Mouse (Mus musculus) cerebellum, adult 11-12 months (tissue): ENCODE results near the gene Inafm2.

ENCODE experiments used
- DNase-seq: peaks from one replicate; pipeline ENCODE4 v3.0.0; 2022

The Inafm2 gene

GRCm38 (mm10) chr2:118745232-118745884, at the start of gene Inafm2:
Gene Inafm2 (plus strand): TSS chr2:118745758.
- DNase-seq: peak; percentile 95

DNA sequence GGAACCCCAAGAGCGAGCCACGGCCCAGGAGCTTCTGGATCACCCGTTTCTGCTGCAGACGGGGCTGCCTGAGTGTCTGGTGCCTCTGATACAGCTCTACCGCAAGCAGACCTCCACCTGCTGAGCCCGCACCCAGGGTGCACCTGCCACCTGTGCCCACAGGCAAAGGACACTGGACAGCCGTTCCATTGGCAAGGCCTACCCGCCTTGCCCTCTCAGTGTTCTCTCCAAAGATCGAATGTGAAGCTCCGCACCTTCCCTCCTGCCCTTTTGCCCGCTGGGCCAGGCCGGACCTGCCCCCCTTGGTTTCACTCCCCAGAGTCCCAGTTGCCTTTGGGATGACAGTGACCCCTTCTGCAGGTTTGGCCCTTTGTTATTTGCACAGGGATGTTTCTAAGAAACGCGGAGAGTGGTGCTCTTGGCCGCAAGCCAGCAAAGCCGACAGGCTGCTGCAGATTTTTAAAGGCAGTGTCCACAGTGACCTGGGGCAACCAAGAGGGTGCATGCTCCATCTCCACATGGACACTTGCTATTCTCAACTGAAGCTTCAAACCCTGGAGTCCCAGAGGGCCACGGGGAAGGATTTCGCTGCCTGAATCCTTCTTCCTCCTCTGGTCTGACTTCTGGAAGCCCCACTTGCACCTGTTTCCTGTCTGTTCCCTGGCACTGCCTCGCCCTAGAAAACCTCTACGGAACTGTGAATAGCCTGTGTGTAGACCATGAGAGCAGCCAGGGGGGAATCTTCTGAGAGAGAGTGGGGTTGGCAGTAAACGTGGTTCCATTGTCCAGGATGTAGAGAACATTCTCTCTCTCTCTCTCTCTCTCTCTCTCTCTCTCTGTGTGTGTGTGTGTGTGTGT, 48.9 kb upstream of the Inafm2 start:
- DNase-seq: no peak

- no peak for DNase-seq
Observed at GRCm38 (mm10) chr2:118697311-118697877, 48.2 kb upstream of the Inafm2 start.

- DNase-seq: no peak
Observed at GRCm38 (mm10) chr2:118697955-118698354, 47.6 kb upstream of the Inafm2 start.

DNA sequence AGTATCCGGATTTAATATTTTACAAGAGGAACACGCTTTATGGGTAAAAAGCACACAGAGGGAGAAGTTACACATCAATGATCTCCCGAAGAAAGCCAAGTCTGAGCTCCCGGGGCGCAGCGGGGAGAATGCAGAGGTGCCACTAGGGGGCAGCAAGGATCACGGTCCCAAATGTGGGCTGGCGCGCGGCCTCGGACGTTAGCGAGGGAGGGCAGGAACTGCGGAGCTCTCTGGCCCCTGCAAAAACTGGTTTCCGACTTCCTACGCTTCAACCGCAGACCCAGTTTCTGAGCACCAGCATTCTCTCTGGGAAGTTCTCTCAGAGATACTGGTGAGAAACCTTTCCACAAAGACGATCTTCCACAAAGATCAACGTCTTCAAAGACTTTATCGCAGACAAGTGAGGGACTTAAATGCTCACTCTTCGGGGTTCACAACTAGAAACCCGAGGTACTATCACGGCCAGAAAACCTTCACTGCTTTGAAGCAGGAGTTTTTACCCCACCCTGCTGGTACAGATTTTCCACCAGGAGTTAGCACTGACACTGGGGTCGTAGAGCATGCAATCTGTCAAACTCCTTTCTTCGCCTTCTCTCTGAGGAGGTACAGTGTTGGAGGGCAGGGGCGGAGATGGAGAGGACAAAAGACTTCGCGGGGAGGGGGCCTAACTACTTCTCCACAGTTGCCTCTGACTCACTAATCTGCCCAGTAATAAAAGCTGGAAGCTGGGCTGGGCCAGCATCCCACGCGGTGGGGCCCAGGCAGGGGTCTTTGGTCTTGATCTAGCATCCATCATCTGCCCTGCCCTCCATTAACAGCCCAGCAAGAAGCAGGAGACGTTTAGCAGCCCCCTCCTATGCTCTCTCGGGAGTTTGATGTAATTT, 45.1 kb upstream of the Inafm2 start:
- peak; percentile 45 for DNase-seq

DNA sequence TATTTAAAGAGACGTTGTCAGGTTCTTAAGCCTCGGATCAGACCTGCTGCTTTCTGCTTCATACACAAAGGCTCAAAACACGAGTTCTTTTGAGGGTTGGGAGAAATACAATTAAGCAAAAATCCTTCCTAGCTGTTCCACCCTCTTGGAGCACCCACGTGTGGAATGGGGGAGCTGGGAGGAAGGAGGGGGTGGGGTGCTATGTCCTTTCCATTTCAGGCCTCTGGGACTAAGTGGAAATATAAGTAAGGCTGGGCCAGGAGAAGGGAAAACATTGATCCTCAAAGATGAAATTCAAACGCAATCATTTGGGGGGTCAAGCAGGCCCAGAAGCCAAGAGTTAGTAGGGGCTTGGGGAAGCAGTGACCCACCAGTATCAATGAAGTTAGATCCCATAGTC, 44.4 kb upstream of the Inafm2 start:
- DNase-seq: no peak

- DNase-seq: no peak
Observed at GRCm38 (mm10) chr2:118701971-118702882, 43.3 kb upstream of the Inafm2 start.

DNA sequence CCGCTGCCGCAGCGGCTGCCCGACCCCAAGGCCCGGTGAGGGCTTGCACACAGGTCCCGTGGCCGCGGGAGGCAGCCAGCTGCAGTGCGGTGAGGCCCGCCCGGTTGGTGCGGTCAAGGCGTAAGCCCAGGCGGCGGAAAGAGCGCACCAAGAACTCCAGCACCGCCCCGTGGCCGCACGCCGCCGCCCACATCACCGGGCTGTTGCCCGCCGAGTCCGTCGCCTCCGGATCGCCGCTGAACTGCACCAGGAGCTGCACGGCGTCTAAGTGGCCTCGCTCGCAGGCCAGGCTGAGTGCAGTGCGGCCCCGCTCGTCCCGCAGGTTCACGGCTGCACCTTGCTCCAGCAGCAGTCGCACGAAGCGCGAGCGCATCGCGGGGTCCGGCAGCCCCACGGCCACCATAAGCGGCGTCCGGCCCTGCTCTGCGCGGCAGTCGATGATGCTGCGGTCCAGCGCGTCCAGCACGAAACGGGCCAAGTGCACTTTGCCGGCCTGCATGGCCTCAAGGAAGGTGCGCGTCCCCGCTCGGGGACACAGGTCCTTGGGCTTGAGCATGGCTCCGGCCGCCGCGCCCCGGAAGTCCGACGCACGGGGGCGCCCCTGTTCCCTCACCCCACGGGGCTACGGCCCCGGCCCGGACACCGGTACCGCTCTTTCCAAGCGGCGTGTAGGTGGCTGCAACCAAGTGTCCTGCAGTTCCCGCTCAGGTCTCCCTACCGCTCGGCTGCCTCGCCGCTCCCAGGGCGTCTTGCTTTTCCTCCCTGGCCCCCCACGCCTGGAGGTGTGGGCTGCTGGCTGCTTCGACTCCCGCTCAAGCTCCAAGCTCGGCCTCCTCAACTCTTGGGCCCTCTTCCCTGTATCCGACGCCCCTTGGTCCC, 42.4 kb upstream of the Inafm2 start:
- no peak for DNase-seq

DNA sequence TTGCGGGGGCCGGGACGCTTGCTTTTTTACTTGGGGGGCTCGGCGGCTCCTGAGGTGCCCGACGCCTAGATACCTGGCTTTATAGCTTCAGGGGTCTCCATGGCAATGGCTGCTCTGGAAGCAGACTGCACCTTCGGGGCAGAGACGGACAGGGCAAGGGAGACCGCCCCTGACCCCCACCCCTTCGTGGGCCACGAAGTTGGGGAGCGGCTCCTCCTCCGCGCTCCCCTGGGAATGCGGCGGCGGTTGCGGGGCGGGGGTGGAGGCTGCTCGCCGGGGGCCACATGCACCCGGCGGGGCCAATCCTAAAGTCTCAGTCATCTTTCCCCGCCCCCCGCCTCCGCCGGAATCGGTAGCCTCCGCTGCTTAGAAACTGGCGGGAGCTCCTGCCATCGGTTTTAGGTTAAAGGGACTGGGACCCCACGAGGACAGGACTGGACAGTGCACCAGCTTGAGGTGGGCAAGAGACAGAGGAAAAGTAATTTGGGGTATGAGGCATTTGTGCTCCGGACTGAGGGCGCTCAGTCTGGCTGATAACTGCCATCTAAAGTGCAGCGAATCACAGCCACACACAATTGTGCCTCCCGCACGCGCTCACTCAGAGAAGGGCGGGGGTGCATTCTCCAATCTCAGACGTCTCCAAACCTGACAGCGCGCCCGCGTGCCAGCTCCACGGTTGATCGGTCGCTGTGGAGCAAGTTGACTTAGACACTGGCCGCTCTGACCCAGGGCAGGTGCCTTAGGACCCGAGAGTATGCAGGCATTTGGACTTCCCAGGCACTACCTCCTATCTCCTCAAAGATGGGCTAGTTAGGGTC, 41.4 kb upstream of the Inafm2 start, which contains the start of gene Ankrd63:
Ankrd63 (minus strand) TSS at position 51 of the 818 bp plus-strand sequence.
- DNase-seq: no peak

GRCm38 (mm10) chr2:118706436-118706835, 39.1 kb upstream of the Inafm2 start:
- no peak for DNase-seq

DNA sequence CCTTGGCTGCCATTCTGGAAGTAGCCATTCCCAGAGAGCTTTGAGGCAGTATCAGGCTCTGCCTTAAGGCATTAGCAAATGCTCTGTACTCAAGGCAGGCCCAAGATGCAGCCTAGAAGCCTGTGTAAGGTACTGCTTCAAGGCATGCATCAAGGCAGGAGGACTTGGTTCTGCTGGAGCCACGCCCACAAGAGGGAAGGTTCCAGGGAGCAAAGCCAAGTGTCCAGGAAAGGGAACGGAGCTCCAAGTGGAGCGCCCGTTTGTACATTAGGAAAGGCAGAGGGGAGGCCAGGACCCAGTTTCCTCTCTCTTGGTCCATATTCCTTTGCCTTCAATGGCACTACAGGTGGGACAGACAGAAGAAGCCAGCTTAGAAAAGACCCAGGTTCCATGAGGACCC, 37.1 kb upstream of the Inafm2 start:
- DNase-seq: no peak

DNA sequence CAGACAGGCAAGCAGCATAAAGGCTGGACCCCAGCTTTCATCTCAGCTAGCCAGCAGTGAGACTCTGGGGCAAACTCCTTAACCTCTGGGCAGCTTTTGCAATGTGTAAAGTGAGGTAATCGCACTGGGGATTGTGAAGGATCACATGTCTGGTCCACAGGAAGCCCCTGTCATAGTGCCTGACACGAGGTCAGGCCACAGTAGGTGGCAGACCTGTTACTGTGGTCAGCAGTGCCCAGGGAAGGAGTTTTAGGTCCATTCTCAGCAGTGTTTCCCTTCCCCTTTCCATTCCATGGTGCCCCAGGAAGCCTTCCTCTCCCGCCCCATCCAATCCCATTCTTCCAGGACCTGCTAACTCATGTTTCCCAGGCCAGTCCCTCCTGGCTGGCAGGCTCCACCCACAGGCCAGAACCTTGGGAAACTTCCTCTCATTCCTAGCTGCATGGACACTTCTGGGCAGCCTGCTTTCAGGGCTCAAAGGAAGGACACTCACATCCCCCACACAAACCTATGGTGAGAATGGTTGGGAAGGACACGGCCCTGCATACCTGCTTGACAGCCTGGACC, 35.8 kb upstream of the Inafm2 start:
- DNase-seq: no peak

DNA sequence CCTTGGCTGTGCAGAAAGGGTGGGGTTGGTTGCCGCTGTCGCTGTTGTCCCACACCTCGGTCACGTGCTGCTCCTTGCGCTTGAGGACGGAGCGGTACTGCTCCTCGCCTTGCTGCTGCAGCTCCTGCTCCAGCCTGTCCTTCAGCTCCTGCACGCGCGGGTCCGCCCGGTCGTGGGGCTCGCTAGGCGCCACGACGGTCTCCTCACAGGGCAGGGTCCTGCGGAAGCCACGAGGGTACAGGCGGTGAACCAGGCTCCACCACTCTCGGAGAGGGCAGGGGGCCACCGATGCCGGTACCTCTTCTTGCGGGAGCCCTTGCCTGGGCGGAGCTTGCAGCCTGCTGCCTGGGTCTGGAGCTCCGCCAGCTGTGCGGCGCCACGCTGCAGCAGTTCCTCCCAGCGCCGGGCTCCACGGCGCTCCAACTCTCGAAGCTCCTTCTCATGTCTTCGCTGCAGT, 34.5 kb upstream of the Inafm2 start:
- no peak for DNase-seq

GRCm38 (mm10) chr2:118713631-118714030, 31.9 kb upstream of the Inafm2 start:
- no peak for DNase-seq

GRCm38 (mm10) chr2:118714230-118714629, 31.3 kb upstream of the Inafm2 start:
- DNase-seq: no peak

DNA sequence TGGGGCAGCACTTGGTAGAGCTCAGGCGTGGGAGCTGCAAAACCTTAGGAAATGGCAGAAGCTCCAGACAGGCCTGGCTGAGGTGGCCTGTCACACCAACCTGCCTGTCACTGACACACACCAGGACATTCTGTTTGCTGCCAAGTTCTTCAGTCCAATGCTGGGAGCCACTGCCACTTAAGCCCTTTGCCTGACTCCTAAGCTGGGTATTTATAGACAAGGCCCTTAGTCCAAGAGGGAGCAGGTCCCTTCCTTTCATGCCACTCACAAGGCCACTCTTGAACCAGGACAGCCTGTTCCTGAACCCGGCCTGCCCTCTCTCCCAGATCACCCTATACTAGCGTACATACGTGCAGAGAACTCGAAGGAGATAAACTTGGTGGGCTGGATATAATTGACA, 28.9 kb upstream of the Inafm2 start:
- no peak for DNase-seq

DNA sequence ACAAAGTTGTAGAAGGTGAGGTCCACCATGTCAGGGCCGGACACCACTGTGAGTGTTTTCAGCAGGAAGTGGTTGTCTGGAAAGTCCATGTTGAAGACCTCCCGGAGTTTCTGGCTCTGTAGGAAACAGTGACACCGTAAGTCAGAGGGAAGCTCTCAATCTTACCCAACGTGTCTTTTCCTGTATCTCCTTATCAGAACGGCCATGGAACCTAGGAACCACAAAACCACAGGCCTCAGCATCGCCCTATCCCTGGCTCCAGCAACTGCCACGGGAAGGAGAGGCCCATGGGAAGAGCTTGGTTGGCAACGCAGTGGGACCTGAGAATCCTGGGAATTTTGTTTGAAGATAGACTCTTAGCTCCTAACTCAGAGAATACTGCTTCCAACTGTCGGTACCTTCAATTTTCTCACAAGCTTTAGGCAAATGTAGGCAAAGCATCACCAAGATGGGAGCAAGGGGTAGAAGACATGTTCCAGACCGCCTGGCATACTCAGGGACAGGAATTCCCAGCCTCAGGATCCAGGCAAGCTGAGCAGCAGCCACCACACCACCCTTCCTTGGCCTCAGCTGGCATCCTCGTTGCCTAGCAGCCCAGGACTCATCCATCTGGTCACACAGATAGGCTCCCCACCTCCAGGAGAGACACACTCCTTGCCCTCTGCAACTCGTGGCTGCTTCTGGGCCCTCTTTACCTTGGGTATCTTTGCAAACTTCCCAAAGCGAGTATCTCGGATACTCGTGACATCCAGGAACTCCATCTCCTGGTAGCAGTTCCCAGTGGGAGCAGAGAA, 21.7 kb upstream of the Inafm2 start:
- no peak for DNase-seq

GRCm38 (mm10) chr2:118725511-118725910, 20.0 kb upstream of the Inafm2 start:
- DNase-seq: no peak
